Mouse (Mus musculus): Measurements from ENCODE around the gene Disp1.

The Disp1 gene

DNA sequence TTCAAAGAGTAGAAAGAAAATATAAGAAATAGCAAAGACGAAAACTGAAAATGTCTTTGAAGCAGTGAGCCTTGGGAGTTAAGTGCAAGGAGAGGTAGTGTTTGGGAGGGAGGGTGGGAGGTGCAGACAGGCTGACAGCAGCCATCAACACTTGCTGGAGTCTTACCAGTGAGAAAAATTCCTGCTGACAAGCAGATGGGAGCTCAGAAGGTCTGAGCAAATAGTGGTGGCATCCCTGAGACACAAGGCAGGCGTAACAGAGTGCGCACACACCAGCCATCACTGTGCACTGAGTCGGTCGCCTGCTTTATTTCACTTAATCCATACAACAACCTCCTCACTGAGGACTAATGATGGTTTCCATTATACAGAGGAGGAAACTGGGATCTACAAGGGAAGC lies 37.8 kb downstream of the Disp1 start:
- no peak for TF ChIP-seq GATA4 (IDR thresholded peaks at IDR 0.05; ENCODE audit: insufficient replicate concordance, low read length)

DNA sequence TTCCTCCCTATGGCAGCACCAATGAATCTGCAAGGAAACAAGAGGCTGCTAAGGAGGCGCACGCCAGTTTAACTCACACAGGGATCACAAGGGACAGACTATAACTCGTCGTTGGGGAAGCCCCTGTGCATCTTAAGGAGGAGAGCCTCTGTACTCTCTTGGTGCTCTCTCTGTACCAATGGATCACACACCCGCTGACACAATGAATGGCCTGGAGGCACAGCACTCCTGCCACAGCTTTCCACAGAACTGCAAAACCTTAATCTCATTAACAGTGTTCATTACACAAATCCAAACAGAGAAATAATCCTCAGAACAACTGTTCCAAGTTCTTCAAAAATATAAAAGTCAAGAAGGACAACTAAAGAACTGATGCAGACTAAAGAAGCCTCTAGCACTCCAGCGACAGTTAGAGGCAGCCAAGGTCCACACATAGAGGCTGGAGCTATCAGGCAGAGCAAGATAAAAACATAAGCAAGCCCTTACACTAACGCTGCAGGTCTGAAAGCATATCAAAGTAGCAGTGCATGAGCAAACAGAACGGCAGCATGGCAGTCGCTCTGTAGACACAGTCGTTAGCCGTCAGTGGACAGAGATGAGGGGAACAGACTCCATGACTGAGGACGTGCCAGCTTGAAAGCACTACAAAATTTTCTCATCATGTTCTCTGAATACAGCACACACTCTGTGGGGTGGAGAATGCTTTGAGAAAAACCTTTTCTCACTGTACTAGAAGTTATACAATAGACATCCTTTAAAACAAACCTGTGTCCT lies 38.5 kb downstream of the Disp1 start:
- TF ChIP-seq GATA4 (IDR thresholded peaks at IDR 0.05; ENCODE audit: insufficient replicate concordance, low read length), result no peak

DNA sequence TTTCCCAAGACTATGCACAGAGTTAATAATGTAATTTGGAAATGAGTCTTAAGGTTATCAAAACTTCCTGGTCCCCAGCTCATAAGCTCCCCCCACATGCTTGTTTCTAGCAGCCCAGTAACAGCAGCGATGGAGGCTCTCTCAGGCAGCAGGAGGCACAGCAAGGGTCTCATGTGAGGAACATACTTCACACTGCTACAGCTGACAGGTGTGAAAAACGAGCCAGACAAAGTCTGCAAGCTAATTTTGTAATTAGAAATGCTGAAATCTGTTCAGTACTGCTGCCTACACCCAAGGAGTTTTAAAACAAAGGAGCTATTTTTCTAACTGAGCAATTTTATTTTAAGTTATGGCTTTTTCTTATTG lies 40.3 kb downstream of the Disp1 start:
- TF ChIP-seq GATA4 (IDR thresholded peaks at IDR 0.05; ENCODE audit: insufficient replicate concordance, low read length), result no peak

DNA sequence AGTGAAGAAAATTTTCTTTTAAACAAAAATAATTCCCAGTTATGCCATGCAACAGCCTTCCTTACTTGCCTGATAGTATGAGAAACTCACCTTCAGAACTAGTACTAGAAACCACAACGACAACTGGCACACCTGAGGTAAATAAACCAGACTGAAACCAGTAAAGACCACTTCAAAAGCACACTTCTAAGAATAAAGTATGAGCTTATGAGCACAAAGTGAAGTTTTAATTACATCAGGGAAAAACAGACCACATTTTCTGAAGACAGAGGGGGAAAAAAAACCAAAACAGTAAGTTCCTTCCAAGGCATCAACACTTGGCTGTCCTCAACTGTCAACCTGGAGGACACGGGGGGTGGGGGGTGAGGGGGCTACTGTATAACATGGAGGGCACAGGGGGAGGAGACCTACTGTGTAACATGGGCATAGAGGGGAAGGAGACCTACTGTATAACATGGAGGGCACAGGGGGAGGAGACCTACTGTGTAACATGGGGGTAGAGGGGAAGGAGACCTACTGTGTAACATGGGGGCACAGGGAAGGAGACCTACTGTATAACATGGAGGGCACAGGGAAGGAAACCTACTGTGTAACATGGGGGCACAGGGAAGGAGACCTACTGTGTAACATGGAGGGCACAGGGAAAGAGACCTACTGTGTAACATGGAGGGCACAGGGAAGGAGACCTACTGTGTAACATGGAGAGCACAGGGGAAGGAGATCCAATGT lies 40.9 kb downstream of the Disp1 start:
- TF ChIP-seq GATA4 (IDR thresholded peaks at IDR 0.05; ENCODE audit: insufficient replicate concordance, low read length), result no peak

DNA sequence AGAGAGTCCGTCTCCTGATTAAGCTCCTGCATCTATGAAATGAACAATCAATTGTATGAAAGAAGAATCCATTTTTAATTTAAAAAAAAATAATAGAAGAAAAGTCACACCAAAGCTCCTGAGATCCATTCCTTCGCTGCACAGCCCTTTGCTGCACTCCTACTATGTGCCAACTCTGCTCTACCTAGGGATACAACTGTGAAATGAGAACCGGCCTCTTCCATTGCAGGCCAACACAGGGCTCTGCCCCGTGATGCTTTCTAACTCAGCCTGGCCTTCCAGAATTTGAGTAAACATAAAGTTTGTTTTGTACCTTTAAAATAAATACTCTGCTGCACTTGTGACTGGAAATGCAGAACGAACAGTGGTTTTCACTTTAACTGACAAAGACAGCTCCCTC lies 42.0 kb downstream of the Disp1 start:
- no peak for TF ChIP-seq GATA4 (IDR thresholded peaks at IDR 0.05; ENCODE audit: insufficient replicate concordance, low read length)

DNA sequence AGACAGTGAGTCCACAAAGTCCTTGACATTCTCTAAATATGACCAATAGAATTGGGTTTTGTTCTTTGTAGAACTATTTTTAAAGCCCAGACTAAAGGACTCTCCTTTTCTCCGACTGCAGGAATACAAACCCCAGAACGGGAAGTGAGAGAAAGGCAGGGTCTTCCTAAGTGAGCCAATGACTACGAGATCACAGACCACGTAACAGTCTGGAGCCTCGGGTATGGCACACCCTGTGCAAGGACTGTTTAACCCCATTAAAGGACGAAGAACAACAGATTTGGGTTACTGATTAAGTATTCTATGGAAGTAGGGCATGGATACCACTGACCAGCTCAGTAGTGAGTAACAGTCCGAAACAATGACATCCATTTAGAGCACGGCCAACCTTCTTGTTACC lies 46.1 kb downstream of the Disp1 start:
- no peak for TF ChIP-seq GATA4 (IDR thresholded peaks at IDR 0.05; ENCODE audit: insufficient replicate concordance, low read length)

DNA sequence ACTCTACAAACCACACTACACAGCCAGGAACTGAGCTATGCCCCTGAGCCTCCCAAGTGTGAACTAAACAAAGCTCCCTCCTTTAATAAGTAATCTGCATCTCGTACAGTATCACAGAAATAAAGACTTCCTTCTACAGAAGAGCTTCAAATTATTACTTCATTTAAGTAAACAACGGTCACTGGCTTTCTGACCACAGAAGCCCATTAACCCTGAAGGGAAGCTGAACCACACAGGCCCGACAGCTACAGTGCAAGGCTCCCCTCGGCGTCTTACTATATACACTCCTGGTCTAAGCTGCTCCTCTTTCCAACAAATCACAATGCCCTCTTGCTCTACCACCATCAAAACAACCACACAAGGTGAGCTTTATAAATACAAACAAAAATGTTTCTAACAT lies 50.2 kb downstream of the Disp1 start:
- no peak for TF ChIP-seq GATA4 (IDR thresholded peaks at IDR 0.05; ENCODE audit: insufficient replicate concordance, low read length)

DNA sequence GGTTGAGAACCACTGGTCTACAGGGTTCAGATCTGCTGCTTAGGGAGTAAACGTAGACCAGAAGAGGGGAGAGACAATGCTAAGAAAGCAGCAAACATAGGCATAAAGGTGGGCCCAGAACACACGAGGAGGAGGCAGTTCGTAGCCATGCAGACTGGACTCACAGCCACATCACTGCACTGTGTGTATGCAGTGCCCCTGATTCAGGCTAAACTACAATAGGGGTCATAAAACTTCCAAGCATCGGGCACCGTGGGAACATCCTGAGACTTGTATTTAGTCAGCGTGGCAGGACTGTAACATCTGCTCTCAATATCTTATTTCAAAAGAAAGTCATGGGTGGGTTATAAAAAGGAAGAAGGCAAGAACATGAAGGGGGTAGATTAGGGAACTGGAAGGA lies 52.9 kb downstream of the Disp1 start:
- no peak for TF ChIP-seq GATA4 (IDR thresholded peaks at IDR 0.05; ENCODE audit: insufficient replicate concordance, low read length)

DNA sequence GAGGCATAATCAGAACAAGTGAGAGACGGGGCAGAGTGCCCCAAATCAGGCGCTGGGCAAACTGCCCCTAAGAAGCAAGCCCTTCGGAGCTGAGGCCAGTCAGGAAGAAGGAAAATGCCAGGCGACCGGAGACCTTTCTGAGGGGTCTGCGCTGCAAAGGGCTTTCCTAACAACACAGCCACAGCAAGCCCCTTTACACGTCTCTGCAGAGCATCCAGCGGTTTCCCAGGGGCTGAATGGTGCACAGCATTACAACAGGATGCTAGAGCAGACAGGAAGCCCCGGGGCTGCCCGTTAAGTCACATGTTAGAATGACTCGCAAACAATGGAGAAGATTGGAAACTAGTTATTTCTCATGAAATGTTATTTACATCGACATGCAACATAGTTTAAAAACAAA lies 53.5 kb downstream of the Disp1 start:
- TF ChIP-seq GATA4 (IDR thresholded peaks at IDR 0.05; ENCODE audit: insufficient replicate concordance, low read length), result no peak

DNA sequence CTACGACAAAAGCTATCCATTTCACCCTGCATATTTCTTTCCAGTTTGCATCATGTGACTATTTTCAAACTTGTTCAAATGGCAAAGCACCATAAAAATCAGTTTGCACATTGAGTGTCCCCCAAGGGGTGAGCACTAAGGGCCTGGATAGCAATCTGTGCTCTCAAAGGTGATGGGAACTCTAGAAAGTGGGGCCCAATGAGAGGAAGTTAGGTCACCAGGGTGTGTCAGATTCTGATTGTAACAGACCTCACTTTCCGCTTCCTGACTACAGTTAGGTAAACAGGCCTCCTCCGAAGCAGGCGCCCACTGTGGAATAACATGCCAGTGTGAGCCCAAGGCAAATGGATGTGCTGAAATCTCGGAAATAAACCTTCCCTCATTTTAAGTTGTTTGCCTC lies 54.6 kb downstream of the Disp1 start:
- TF ChIP-seq GATA4 (IDR thresholded peaks at IDR 0.05; ENCODE audit: insufficient replicate concordance, low read length), result no peak

DNA sequence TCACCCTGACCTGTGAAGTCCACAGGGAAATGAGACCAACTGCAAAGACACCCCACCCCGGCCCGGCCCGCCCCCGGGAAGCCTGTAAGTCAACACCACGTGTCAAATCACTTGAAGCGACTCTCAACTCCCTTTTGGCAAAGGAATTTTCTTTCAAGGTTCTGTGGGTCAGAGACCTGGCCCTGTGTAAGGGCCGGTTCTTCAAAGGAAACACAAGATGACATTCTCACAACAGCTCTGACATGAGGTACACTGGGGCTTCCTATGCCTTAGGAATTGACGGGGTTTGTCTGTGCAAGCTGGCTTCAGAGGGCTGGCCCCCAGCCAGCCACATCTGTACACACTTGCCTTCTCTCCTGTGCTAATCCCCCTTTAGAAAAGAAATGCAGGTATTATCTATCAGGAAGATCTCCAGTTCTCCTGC lies 56.7 kb downstream of the Disp1 start:
- no peak for TF ChIP-seq GATA4 (IDR thresholded peaks at IDR 0.05; ENCODE audit: insufficient replicate concordance, low read length)

DNA sequence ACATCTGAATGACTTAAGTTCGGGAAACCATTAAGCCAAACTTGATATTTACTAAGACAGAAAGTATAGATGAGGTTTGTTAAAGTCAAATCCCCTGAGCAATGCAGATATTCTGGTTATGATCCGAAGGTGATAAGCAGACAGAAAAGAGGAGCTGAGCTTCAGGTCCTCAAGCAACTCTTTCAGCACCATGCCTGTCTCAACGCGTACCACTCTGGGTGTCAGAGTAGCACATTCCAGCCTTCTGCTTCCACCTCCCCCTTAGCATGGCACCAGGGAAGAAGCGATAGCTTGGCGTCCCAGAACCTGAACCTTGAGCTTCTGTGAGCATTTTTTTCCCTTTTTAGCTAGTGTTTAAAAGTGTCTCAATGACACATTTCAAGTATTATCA lies 57.1 kb downstream of the Disp1 start:
- no peak for TF ChIP-seq GATA4 (IDR thresholded peaks at IDR 0.05; ENCODE audit: insufficient replicate concordance, low read length)

DNA sequence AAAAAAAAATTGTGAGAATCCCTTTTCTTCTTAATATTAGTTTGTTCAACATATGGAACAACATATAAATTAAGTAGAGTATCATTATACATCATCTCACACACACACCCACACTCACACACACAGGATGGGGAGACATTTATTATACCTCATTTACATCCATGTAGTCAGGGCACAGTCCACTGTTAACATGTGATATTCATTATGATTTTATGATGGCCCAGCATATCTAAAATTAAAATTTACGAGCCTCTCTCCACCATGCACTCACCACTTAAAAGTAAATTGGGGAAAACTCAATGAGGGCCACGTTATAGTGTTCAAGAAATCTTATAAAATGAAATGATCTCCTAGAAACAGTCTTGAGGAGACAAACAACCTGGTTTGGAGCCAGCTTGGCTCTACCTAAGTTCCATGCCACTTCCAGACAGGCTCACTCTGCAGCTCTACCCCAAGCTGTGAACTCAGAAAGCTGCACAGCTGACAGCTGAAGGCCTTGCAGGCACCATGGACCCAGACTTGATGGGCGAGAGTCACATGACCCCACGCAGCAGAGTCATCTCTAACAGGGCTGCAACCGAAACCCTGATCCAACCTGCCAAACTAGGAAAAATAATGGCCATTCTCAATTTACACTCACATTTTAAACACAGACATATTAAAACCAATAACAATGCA lies 57.7 kb downstream of the Disp1 start:
- no peak for TF ChIP-seq GATA4 (IDR thresholded peaks at IDR 0.05; ENCODE audit: insufficient replicate concordance, low read length)

DNA sequence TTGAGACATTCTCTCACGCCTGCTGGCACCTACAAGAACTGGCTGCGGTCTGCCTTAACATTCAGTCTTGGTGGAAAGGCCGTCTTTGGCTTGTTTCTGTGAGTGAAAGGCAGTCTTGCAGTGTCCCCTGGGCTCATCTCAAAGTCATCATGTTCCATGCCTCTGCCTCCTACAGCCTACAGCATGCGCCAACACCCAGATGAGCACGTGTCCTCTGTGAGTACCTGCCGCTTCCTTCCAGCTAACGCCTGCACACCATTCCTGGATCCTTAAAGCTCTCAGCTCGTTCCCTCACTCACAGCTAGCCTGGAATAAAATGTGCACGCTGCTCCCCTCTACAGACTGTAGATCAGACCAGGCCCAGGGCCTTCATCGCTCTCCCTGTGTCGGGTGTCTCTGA lies 60.3 kb downstream of the Disp1 start:
- no peak for TF ChIP-seq GATA4 (IDR thresholded peaks at IDR 0.05; ENCODE audit: insufficient replicate concordance, low read length)

DNA sequence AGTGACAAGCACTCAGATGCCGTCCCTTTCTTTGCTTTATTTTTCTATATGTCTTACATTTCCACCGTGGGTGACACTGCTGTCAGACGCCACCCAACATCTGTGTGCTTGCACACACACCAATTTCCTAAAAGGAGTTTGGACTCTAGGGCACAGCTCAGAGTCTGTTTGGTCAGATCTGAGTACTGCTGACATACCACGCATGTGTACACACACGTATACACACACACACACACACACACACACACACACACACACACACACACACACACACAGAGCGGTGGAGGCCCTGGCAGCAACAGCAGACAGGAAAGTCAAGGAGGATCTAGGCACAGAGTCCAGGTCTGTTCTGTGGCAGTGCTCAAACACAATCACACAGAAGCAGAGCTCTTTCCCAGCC lies 61.1 kb downstream of the Disp1 start:
- no peak for TF ChIP-seq GATA4 (IDR thresholded peaks at IDR 0.05; ENCODE audit: insufficient replicate concordance, low read length)

DNA sequence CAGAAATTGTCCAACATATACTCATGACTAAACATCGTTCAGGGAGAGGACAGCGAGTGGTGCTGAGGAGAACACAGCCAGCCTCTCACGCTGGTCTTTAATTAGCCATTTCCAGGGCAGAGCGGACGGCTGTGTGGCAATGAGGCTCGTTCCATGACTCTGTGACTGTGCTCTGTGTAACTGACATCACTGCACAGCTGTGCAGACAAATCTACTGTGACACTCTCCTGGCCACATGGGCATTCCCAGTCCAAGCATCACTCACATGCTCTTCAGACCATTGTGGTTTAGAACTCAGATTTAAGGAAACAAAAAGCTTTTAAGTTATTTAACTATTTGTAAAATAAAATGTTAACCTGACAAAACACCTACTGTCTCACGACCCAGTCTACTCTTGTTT lies 62.1 kb downstream of the Disp1 start:
- TF ChIP-seq GATA4 (IDR thresholded peaks at IDR 0.05; ENCODE audit: insufficient replicate concordance, low read length), result no peak

All from liver, adult (tissue).